Mouse (Mus musculus): Measurements from ENCODE around the gene Tbc1d9b.

GRCm38 (mm10) chr11:50180478-50181231, 49.5 kb downstream of the Tbc1d9b start:
- TF ChIP-seq POLR2A (IDR thresholded peaks at IDR 0.05; ENCODE audit: insufficient read depth, low read depth, low read length), result no peak
- no peak for TF ChIP-seq CTCF (IDR thresholded peaks at IDR 0.05)

Measured in heart, adult 2 months (tissue).